Mouse (Mus musculus): Measurements from ENCODE around the gene Ccr4.

The Ccr4 gene

GRCm38 (mm10) chr9:114504816-114505215 is at the start of gene Ccr4:
TSS of gene Ccr4 (minus strand) at chr9:114504916.
- DNase-seq (ENCODE audit: low spot score), result no peak

GRCm38 (mm10) chr9:114553828-114554227 is 49.1 kb upstream of the Ccr4 start:
- DNase-seq (ENCODE audit: low spot score), result no peak

GRCm38 (mm10) chr9:114550033-114550432 is 45.3 kb upstream of the Ccr4 start:
- DNase-seq (ENCODE audit: low spot score), result no peak

- no peak for DNase-seq (ENCODE audit: low spot score)
Measured at GRCm38 (mm10) chr9:114549117-114549516, 44.4 kb upstream of the Ccr4 start.

- no peak for DNase-seq (ENCODE audit: low spot score)
Measured at GRCm38 (mm10) chr9:114548496-114548895, 43.8 kb upstream of the Ccr4 start.

- DNase-seq (ENCODE audit: low spot score), result no peak
Measured at GRCm38 (mm10) chr9:114547643-114548077, 42.9 kb upstream of the Ccr4 start.

- DNase-seq (ENCODE audit: low spot score), result no peak
Measured at GRCm38 (mm10) chr9:114546765-114547164, 42.0 kb upstream of the Ccr4 start.

GRCm38 (mm10) chr9:114544754-114545393 is 40.2 kb upstream of the Ccr4 start:
- DNase-seq (ENCODE audit: low spot score), result peak; percentile 34

GRCm38 (mm10) chr9:114543882-114544753 is 39.4 kb upstream of the Ccr4 start:
- no peak for DNase-seq (ENCODE audit: low spot score)

- DNase-seq (ENCODE audit: low spot score), result peak; percentile 36
Measured at GRCm38 (mm10) chr9:114541279-114541741, 36.6 kb upstream of the Ccr4 start.

GRCm38 (mm10) chr9:114538996-114539563 is 34.4 kb upstream of the Ccr4 start:
- no peak for DNase-seq (ENCODE audit: low spot score)

GRCm38 (mm10) chr9:114536628-114537027 is 31.9 kb upstream of the Ccr4 start:
- no peak for DNase-seq (ENCODE audit: low spot score)

GRCm38 (mm10) chr9:114534747-114535517 is 30.2 kb upstream of the Ccr4 start:
- no peak for DNase-seq (ENCODE audit: low spot score)

- DNase-seq (ENCODE audit: low spot score), result no peak
Measured at GRCm38 (mm10) chr9:114533848-114534247, 29.1 kb upstream of the Ccr4 start.

GRCm38 (mm10) chr9:114531276-114531675 is 26.6 kb upstream of the Ccr4 start:
- DNase-seq (ENCODE audit: low spot score), result no peak

GRCm38 (mm10) chr9:114528680-114529048 is 23.9 kb upstream of the Ccr4 start:
- DNase-seq (ENCODE audit: low spot score), result no peak

- DNase-seq (ENCODE audit: low spot score), result peak; percentile 32
Measured at GRCm38 (mm10) chr9:114527992-114528679, 23.4 kb upstream of the Ccr4 start.

GRCm38 (mm10) chr9:114527085-114527484 is 22.4 kb upstream of the Ccr4 start:
- DNase-seq (ENCODE audit: low spot score), result peak; percentile 67

GRCm38 (mm10) chr9:114526581-114526980 is 21.9 kb upstream of the Ccr4 start:
- no peak for DNase-seq (ENCODE audit: low spot score)

- DNase-seq (ENCODE audit: low spot score), result no peak
Measured at GRCm38 (mm10) chr9:114525891-114526290, 21.2 kb upstream of the Ccr4 start.

- DNase-seq (ENCODE audit: low spot score), result no peak
Measured at GRCm38 (mm10) chr9:114525073-114525633, 20.4 kb upstream of the Ccr4 start.
